Mouse (Mus musculus) naive thymus-derived CD4-positive, alpha-beta T cell, adult 2 months (primary cell): Measurements from ENCODE around the gene Armc10.
"Not testable (repeated sequence)": the region's sequence is repeated elsewhere in the genome, so short reads cannot be mapped to it uniquely, and the experiment has no call there.

Experiments used
- DNase-seq: peaks from one replicate; pipeline ENCODE4 v3.0.0-alpha.2; 2011; ENCODE audit warnings: low read depth

The Armc10 gene

DNA sequence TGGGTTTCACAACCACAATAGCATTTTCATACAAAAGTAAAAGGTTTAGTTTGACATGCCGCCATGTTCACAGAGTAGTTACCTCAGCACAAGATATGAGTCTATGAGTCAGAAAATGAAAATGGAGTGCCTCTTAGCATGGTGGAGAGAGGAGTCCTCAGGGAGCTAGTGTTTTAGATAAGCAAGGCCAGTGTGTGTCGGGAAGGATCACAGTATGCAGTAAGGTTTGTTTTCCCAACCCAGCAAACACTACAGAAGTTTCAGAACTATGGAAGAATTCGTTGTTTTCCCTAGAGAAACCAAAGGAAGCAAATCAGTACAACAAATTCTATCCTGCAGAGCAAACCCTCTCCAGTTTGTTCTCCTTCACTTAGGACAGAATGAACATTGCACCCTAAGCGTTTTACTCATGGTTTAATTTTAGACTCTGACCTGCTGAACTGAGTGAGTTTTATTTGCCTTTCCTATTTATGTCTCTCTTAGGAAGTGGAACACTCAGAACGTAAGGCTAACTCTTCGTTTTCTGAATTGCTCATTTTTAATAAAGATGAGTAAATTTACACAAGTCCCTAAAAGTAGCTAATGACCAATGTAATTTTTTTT, 57.4 kb downstream of the Armc10 start:
- no peak for DNase-seq

DNA sequence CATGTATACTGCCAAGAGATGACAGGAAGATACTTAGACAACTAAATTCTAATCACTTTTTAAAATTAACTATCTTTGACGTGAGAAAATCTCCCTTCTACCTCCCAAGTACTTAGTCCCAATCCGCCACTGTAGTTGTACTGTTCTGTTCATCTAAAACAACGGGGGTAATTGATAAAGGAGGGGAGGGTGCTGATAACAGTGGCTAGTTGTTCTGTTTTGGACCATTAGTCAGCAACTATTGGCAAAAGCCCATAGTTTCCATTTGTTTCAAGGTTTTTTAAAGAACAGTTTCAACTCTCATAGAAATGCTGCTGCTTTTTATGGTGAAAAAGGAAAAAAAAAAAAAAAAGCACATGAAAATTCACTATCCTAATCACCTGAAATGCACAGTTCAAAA, 58.1 kb downstream of the Armc10 start:
- no peak for DNase-seq

DNA sequence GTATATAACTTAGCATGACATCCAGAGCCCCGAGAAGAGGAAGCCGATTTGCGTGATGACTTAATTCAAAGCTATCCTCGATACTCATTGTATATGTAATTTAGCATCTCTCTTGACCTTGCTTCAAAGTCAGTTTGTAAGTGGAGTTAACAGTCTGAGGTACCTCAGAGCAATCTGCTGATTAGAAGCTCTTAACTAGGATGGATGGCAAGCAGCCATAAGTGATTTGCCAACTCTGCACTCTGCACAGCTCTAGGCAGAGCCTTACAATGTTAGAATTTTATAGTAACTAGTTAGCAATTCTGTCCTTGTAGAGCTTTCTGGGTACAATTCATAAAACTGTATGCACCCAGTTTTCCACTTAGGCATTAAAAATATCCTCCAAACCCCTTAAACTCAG, 60.9 kb downstream of the Armc10 start:
- DNase-seq: no peak

DNA sequence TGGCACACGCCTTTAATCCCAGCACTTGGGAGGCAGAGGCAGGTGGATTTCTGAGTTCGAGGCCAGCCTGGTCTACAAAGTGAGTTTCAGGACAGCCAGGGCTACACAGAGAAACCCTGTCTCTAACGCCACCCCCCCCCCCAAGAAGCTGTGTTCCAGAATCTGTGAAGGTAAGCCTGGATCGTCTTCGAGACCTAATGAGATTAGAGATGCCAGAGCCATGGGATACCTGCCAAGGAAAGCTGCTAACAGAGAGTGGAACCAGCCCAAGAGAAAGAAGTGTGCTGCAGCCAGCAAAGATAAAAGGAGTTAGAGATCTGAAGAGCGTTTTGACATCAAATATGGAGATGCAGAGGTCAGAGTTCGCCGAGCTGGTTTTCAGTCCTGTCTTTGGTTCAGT, 62.4 kb downstream of the Armc10 start:
- not testable (repeated sequence) for DNase-seq
